Mouse (Mus musculus): ENCODE results near the gene Arhgef11. TPM values are rescaled to one million over a fixed set of nuclear protein-coding genes. Genes with fewer than 3 reads are reported as not detected.
"Not testable (repeated sequence)": the region's sequence is repeated elsewhere in the genome, so short reads cannot be mapped to it uniquely, and the experiment has no call there.

Gene Arhgef11
- polyA plus RNA-seq (2016; fragmentation: Nextera tagmentation; extraction: Ambion mirVana): 25.9 and 29.5 TPM in 2 replicates

DNA sequence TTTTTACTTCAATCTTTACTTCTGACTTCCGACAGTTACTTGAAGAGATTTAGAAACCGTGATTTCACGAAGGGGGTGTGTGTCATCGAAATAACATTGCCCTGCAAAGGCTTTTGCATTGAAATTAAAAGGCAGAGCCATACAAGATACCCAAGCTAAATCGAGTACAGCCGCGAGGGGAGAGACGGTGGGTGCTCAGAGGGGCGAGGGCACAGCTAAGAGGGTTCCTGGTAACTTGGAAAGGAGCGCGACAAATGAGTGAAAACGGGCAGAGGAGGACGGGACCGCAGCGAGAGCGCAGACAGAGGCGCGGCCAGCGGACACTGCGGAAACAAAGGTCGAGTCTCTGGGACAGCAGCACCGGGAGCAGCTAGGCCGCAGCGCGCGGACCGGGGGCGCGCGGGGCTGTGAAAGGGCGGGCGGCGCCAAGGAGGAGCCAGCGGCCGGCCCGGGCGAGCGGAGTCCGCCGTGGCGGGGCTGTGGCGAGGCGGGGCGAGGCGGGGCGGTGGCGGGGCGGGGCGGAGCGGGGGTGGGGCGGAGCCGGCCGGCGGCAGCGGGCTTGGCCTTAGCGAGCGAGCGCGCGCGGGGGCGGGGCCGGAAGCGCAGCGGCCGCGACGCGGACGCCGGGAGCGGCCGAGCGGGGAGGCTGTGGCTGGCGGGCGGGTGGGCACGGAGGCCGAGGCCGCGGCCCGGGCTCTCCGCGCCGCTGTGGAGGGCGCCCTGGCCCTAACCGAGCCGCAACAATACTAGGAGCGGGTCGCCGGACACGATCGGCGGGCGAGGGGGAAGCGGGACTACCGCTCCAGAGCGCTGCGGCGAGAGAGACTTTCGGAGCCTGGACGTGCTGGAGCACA lies at the start of gene Arhgef11:
TSS of gene Arhgef11 (plus strand) at position 603 of the 854 bp plus-strand sequence.
- H3K4me2 ChIP-seq: peak within 1 kb of the TSS; percentile 83
- peak; percentile 94 for ATAC-seq (ENCODE audit: low FRiP score)
- no peaks in the 10 kb centered on the region for H3K27me3 ChIP-seq
- H3K27ac ChIP-seq: peak within 1 kb of the TSS; percentile 91
- peak within 1 kb of the TSS; percentile 83 for H3K4me3 ChIP-seq (replicated peaks)
- under 1% methylated on average over 70 of the region's 101 CpGs for WGBS
- H3K4me1 ChIP-seq: peaks cover 48% of the 10 kb centered on the region
- H3K9me3 ChIP-seq: no peaks in the 10 kb centered on the region
- peak within 1 kb of the TSS; percentile 74 for H3K9ac ChIP-seq
- H3K36me3 ChIP-seq (replicated peaks): no peaks in the 10 kb centered on the region

DNA sequence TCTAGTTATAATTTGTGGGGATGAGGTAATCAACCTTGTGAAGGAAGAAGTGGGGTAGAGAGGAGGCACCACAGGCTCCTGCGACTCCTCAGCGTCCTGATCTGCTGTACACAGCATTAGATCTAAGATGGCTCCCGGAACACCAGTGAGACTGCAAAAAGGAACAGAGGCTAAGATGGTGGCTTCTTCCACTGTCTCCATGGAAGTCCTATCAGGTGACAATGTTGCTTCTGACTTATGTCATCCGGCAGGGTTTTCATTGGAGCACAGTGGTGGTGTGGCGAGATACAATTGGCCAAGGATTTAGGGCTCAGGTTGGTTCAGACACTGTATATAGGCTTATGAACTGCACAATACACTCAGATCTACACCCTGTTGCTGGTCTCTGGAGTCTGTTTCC lies 48.7 kb upstream of the Arhgef11 start:
- no peaks in the 10 kb centered on the region for H3K27me3 ChIP-seq
- no peaks in the 10 kb centered on the region for H3K36me3 ChIP-seq (replicated peaks)
- no peak overlapping the region for H3K4me3 ChIP-seq (replicated peaks)
- ATAC-seq (ENCODE audit: low FRiP score): no peak
- H3K9me3 ChIP-seq: no peaks in the 10 kb centered on the region
- no peak overlapping the region for H3K4me2 ChIP-seq
- H3K4me1 ChIP-seq: peaks cover 13% of the 10 kb centered on the region
- no peak overlapping the region for H3K9ac ChIP-seq
- WGBS: 96% methylated on average over 5 of the region's 5 CpGs
- no peak overlapping the region for H3K27ac ChIP-seq

DNA sequence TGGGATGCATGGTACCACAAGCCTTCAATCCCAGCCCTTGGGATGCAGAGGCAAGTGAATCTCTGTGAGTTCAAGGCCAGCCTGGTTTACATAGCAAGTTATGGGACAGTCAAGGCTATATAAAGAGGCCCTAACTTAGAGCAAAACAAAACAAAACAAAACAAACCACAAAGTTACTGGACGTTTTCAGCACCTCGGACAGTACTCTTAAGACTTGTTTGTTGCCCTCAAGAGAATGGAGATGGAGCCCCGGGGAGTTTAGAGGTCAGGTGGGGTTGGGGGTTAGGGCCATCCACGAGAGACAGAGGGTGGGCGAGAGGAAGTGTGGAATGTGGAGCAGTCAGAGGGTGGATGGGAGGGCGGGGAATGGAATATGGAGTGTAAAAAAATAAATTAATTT lies 41.6 kb upstream of the Arhgef11 start:
- Histone ChIP-seq H3K4me1 (no peaks in the 10 kb centered on the region), H3K9ac (no peak overlapping the region), H3K4me3 (replicated peaks) (no peak overlapping the region), H3K27ac (no peak overlapping the region), H3K4me2 (no peak overlapping the region), H3K9me3 (0 out of 2 replicates have a peak, but pooled peaks cover under 1% of the 10 kb centered on the region), H3K36me3 (replicated peaks) (no peaks in the 10 kb centered on the region), H3K27me3 (no peaks in the 10 kb centered on the region)
- WGBS: 38% methylated on average over 6 of the region's 6 CpGs
- no peak for ATAC-seq (ENCODE audit: low FRiP score)

GRCm38 (mm10) chr3:87582259-87582658 lies 35.1 kb upstream of the Arhgef11 start:
- Histone ChIP-seq H3K4me1 (no peaks in the 10 kb centered on the region), H3K36me3 (replicated peaks) (no peaks in the 10 kb centered on the region), H3K4me2 (no peak overlapping the region), H3K9ac (no peak overlapping the region), H3K27ac (no peak overlapping the region), H3K27me3 (no peaks in the 10 kb centered on the region), H3K9me3 (0 out of 2 replicates have a peak, but pooled peaks cover 4% of the 10 kb centered on the region), H3K4me3 (replicated peaks) (no peak overlapping the region)
- 92% methylated on average over 4 of the region's 4 CpGs for WGBS
- ATAC-seq (ENCODE audit: low FRiP score): no peak

GRCm38 (mm10) chr3:87593793-87594192 lies 23.6 kb upstream of the Arhgef11 start:
- WGBS: 75% methylated on average over 5 of the region's 5 CpGs
- ATAC-seq (ENCODE audit: low FRiP score): no peak
- no peak overlapping the region for H3K4me2 ChIP-seq

DNA sequence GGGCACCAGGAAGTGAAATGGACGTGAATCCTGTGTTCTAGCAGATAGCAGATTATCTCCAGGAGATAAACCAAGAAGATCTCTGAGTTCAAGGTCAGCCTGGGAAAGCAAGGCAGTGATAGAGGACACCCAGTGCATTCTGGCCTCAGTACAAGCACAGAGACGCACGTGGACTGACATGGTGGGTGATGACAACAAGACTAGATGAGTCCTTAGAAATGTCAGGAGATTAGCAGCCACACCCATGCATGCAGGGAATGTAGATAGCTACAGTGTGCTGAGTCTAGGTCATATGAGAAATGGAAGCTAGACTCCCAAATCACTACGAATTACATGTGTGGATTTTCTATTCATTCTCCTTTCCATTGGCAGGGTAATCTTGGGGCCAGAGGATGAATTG lies 22.0 kb upstream of the Arhgef11 start:
- not testable (repeated sequence) for H3K9ac ChIP-seq; H3K4me3 ChIP-seq (replicated peaks); H3K36me3 ChIP-seq (replicated peaks); H3K9me3 ChIP-seq; H3K27ac ChIP-seq; H3K4me2 ChIP-seq; ATAC-seq (ENCODE audit: low FRiP score); H3K4me1 ChIP-seq; H3K27me3 ChIP-seq
- WGBS: 83% methylated on average over 4 of the region's 4 CpGs

More at GRCm38 (mm10) chr3:87593793-87594192, 23.6 kb upstream of the Arhgef11 start:
- no peak overlapping the region for H3K4me3 ChIP-seq (replicated peaks)
- H3K9ac ChIP-seq: no peak overlapping the region
- H3K36me3 ChIP-seq (replicated peaks): no peaks in the 10 kb centered on the region
- no peak overlapping the region for H3K27ac ChIP-seq
- no peaks in the 10 kb centered on the region for H3K27me3 ChIP-seq
- H3K4me1 ChIP-seq: no peaks in the 10 kb centered on the region
- H3K9me3 ChIP-seq: no peaks in the 10 kb centered on the region

DNA sequence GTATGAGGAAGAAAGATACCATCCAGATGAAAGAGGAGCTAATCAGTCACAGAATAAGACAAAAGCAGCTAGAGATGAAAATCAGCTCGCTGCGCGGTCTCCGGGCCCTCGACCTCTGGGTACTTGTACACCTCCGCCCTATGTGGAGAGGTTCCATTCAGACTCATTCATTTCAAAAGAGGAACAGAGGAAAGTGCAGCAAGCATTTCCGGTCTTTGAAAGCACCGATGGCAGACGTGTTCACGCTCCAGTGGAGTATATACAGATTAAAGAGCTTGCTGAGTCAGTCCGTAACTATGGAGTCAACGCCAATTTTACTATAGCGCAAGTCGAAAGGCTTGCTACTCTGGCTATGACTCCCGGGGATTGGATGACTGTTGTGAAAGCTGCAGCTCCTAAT lies 16.3 kb upstream of the Arhgef11 start:
- 95% methylated on average over 15 of the region's 15 CpGs for WGBS
- H3K36me3 ChIP-seq (replicated peaks); ATAC-seq (ENCODE audit: low FRiP score); H3K4me1 ChIP-seq; H3K27ac ChIP-seq; H3K9ac ChIP-seq; H3K4me2 ChIP-seq; H3K4me3 ChIP-seq (replicated peaks); H3K27me3 ChIP-seq: not testable (repeated sequence)
- H3K9me3 ChIP-seq: peaks cover 26% of the 10 kb centered on the region

DNA sequence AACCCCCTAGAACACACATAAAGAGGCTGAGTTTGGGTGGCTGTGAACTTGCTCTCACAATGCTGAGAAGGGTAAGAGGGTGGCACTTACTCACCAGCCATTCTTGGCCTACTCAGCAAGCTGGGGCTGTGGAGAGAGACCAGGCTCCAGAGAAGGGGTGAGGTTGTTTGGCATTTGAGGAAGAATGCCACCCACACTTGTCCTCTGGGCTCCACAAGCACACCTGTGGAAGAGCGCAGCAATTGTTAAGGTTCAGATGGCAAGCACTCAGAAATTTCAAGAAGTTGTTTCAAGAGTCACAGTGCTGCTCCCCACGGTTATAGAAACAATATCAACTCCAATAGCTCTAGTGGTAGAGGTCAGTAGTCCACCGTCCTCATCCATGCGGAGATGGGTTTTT lies 1.0 kb upstream of the Arhgef11 start:
- Histone ChIP-seq H3K4me2 (no peak overlapping the region), H3K9me3 (no peaks in the 10 kb centered on the region), H3K27me3 (no peaks in the 10 kb centered on the region), H3K27ac (no peak overlapping the region), H3K36me3 (replicated peaks) (no peaks in the 10 kb centered on the region), H3K4me3 (replicated peaks) (peak overlapping the region; percentile 83; the same call in 1 of the 2 replicates), H3K4me1 (peaks cover 40% of the 10 kb centered on the region), H3K9ac (peak overlapping the region; percentile 74; the same call in 1 of the 2 replicates)
- ATAC-seq (ENCODE audit: low FRiP score): no peak
- 66% methylated on average over 4 of the region's 4 CpGs for WGBS

DNA sequence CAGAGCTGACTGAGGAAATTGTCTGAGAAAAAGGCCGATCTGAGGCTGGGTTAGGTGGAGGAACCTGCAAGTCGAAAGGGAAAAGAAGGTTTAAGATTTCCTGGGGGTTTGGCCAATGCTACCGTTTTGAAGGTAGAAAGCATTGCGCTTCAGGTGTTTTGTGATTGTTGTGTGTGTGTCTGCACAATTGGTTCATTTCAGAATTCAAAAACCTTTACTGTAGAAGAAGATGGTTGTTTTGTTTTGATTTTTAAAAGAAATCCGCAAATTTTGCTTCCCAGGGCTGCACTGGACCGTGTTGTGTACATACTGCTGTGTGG lies 412 bp downstream of the Arhgef11 start:
- Histone ChIP-seq H3K4me1 (peaks cover 49% of the 10 kb centered on the region), H3K4me2 (peak overlapping the region; percentile 83), H3K36me3 (replicated peaks) (no peaks in the 10 kb centered on the region), H3K4me3 (replicated peaks) (peak overlapping the region; percentile 83), H3K27me3 (no peaks in the 10 kb centered on the region), H3K9ac (peak overlapping the region; percentile 74), H3K27ac (peak overlapping the region; percentile 91), H3K9me3 (no peaks in the 10 kb centered on the region)
- no peak for ATAC-seq (ENCODE audit: low FRiP score)
- 2% methylated on average over 6 of the region's 6 CpGs for WGBS

DNA sequence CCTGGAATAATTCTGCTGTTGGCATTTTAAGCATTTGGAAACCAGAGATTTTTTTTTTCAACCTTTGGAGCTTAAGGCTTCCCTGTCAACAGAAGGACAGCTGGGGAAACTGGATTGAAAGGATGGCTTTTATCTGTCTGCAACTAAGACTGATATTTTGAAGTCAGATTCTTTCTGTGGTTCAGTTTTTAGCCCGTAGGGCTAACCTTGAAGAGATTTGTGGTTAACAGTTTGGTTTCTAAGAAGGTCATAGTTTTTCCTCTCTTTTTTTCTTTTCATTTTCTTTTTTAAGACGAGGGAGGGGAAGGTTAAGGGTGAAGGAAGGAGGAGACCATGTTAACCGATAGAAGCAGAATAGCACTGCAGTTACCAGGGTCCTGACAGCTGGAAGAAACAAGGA lies 881 bp downstream of the Arhgef11 start:
- WGBS: 9% methylated on average over 3 of the region's 3 CpGs
- Histone ChIP-seq H3K9ac (peak overlapping the region; percentile 74), H3K27me3 (no peaks in the 10 kb centered on the region), H3K36me3 (replicated peaks) (no peaks in the 10 kb centered on the region), H3K4me2 (peak overlapping the region; percentile 83), H3K9me3 (no peaks in the 10 kb centered on the region), H3K4me3 (replicated peaks) (peak overlapping the region; percentile 83), H3K4me1 (peaks cover 49% of the 10 kb centered on the region), H3K27ac (no peak overlapping the region)
- no peak for ATAC-seq (ENCODE audit: low FRiP score)

- Histone ChIP-seq H3K9ac (peak overlapping the region; percentile 74), H3K4me2 (peak overlapping the region; percentile 83), H3K36me3 (replicated peaks) (no peaks in the 10 kb centered on the region), H3K27ac (no peak overlapping the region), H3K9me3 (no peaks in the 10 kb centered on the region), H3K4me3 (replicated peaks) (peak overlapping the region; percentile 83), H3K4me1 (peaks cover 49% of the 10 kb centered on the region), H3K27me3 (no peaks in the 10 kb centered on the region)
- no peak for ATAC-seq (ENCODE audit: low FRiP score)
- 56% methylated on average over 5 of the region's 5 CpGs for WGBS
These were observed 1.8 kb downstream of the Arhgef11 start for GRCm38 (mm10) chr3:87618981-87619710.

DNA sequence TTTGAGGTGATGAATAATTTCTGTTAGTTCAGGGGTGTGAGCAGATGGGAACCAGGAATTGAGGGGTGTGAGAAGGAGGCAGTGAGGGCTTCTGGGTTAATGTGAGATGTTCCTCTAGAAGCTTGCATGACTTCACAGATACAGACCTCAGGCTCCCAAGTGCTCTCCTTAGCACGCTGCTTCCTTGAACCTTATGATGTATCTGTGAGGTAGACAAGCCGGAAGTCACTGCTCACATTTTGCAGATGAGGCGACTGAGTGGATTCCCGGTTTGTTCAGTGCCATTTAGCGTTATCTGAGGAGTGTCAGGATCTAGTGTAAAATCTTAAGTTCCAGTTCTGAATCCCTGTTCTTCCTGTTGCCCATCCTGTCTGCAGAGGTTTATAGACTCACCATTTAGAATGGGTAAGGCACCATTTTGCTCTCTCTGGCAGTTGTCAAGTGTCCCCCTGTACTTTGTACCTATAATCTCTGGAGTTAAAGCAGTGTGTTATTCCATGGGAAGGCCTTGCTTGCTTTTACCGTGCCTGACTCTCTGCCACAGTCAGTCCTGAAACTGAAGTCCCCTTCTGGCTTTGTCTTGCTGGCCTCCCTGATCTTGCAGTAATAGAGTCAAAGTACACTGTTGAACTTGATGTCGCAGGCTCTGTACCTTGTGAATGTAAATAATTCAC lies 3.0 kb downstream of the Arhgef11 start:
- H3K36me3 ChIP-seq (replicated peaks): no peaks in the 10 kb centered on the region
- H3K4me1 ChIP-seq: peaks cover 49% of the 10 kb centered on the region
- H3K27me3 ChIP-seq: no peaks in the 10 kb centered on the region
- peak overlapping the region; percentile 83 for H3K4me2 ChIP-seq
- no peaks in the 10 kb centered on the region for H3K9me3 ChIP-seq
- H3K9ac ChIP-seq: peak overlapping the region; percentile 74
- H3K27ac ChIP-seq: no peak overlapping the region
- WGBS: 70% methylated on average over 7 of the region's 7 CpGs
- ATAC-seq (ENCODE audit: low FRiP score): no peak
- peak overlapping the region; percentile 83 for H3K4me3 ChIP-seq (replicated peaks)
